Mouse (Mus musculus) lung, postnatal 36 days (tissue): ENCODE measurements around the gene E130114P18Rik.
A peak's percentile ranks its signal among the peaks of the same experiment; 100 is the strongest.

Experiments
- DNase-seq: peaks from one replicate; pipeline ENCODE4 v3.0.0; 2022; ENCODE audit warnings: mixed read lengths

E130114P18Rik gene

GRCm38 (mm10) chr4:97775494-97776265 is 2.2 kb downstream of the E130114P18Rik start:
- no peak for DNase-seq

GRCm38 (mm10) chr4:97775059-97775458 is 2.8 kb downstream of the E130114P18Rik start:
- DNase-seq: peak; percentile 85

- DNase-seq: no peak
These were observed 3.4 kb downstream of the E130114P18Rik start for GRCm38 (mm10) chr4:97774446-97774950.

DNA sequence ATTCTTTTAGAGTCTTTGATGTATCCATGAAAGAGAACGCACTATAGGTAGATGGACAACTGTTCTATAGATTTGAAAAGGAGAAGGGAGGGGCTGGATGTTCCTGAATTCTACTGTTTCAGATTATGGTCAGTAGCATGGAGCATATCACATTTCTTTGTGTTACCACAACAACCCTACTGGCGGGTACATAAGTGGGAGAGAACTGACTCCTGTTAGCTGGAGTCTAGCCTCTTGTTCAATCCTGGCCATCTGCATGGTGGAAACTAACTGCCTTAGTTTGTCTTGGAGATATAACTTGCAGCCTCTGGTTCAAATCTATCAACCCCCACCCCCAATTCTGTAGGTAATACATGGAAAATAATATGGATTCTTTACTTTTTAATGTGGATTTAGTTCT is 4.1 kb downstream of the E130114P18Rik start:
- DNase-seq: no peak

DNA sequence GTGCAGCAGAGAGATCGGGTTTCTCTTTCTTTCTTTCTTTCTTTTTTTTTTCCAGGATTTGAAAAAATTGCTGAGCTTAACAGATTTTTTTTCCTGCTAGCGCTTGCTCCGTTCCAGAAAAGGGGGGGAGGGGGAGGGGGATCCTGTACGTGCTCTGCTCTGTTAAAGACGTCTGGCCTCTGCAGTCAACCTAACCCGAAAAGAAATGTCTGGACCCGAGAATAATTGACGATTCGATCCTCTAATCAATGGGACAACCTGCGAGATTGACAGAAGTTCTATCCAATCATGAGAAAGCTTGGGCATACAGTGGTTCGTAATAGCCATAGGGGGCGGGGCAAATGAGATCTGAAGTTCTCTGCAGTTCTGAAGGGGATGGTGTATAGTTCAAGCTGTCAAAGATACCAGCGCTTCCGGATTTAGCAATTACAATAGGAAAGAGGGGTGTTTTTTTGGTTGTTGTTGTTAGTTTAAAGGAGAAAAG is 4.7 kb downstream of the E130114P18Rik start:
- peak; percentile 99 for DNase-seq

GRCm38 (mm10) chr4:97772641-97773040 is 5.2 kb downstream of the E130114P18Rik start, which contains the start of gene Nfia:
Gene Nfia (plus strand): TSS chr4:97772734.
- peak; percentile 60 for DNase-seq

GRCm38 (mm10) chr4:97772084-97772484 is 5.8 kb downstream of the E130114P18Rik start:
- DNase-seq: peak; percentile 99

DNA sequence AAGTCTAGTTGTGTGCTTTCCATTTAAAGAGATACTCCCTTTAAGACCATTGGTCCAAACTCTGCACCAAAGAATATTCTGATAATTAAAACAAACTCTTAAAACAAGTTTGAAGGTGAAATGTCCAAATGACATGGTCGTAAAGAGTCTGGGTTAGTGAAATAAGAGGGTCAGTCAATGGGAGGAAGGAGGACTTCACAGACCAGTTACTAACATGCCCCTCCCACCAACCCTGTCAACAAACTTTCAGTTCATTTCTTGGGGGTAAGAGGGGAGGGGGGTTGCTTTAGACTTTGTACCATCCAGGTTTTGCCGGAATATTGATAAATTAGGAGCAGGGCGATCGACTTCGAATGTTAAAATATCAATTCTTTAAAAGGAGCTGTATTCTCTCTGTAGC is 6.5 kb downstream of the E130114P18Rik start:
- DNase-seq: no peak

DNA sequence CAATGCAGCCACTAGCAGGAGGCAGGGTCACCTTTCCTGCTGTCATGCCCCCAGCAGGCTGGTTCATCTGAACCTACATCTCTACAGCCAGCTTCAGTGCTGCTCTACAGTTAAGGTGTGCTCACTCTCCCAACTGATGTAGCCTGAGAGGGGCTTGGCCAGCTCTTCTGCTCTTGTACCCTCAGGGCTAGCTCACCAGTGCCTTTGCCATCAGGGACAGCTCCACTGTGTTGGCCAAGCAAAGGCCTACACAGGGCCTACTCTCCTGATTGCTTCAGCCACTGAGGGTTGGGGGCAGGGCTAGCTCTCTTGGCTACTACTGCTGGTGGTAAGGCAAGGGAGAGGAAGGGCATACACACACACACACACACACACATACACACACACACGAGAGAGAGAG is 8.0 kb downstream of the E130114P18Rik start:
- DNase-seq: no peak

GRCm38 (mm10) chr4:97767516-97767915 is 10.4 kb downstream of the E130114P18Rik start:
- DNase-seq: no peak

- DNase-seq: no peak
These were observed 10.9 kb downstream of the E130114P18Rik start for GRCm38 (mm10) chr4:97767025-97767424.

DNA sequence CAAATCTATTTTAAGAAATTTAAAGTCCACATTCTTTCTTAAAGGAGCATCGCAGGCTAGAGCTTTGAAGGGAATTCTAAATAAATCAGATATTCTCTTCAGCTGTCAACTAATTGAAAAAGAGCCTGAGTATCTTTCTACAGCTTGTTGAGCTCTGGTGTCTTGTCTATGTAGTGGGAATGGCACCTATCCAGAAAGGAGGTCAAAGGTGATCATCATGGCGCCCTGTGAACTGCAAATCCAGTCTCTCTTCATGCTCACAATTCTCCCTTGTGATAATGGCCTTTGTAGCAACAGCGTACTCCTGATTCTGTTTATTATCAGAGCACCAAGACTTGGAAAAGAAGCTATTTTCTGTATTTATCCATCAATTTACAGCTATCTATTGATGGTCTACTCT is 11.8 kb downstream of the E130114P18Rik start:
- no peak for DNase-seq

DNA sequence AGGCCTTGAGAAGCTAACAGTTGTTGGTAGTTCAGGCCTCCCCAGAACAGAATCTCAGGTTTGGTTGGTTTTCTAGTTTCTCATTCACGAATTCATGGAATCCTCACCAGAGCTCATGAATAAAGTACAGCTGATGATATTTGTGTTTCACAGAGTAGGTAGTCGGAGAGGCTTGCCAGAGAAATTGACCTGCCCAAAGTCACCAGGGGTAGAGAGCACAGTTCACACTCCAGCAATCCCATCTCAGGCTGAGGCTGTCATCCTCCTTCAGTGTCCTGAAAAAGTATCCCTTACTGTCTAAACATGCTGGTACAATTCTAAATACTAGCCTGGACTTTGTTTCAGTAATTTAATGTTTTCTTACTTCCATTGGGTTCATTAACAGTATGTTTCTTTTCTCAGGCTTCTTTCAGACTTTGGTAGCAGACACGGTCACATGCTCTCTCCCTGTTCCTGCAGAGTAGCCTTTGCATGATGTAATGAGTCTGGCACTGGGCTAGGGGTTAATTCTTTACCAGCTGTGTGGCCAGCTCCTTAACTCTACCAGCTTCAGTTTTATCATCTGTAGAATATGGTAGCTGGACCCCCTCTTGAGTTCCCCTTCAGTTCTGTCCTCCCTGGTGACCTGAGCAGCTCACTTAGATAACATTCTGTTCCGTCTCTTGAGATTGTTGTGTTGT is 12.4 kb downstream of the E130114P18Rik start:
- DNase-seq: no peak

- no peak for DNase-seq
These were observed 13.3 kb downstream of the E130114P18Rik start for GRCm38 (mm10) chr4:97764616-97765015.

- no peak for DNase-seq
These were observed 19.2 kb downstream of the E130114P18Rik start for GRCm38 (mm10) chr4:97758661-97759060.

GRCm38 (mm10) chr4:97757978-97758461 is 19.9 kb downstream of the E130114P18Rik start:
- DNase-seq: peak; percentile 47

GRCm38 (mm10) chr4:97757207-97757977 is 20.5 kb downstream of the E130114P18Rik start:
- DNase-seq: peak; percentile 73

- peak; percentile 81 for DNase-seq
These were observed 23.6 kb downstream of the E130114P18Rik start for GRCm38 (mm10) chr4:97754241-97754640.

GRCm38 (mm10) chr4:97753521-97753920 is 24.4 kb downstream of the E130114P18Rik start:
- DNase-seq: no peak

DNA sequence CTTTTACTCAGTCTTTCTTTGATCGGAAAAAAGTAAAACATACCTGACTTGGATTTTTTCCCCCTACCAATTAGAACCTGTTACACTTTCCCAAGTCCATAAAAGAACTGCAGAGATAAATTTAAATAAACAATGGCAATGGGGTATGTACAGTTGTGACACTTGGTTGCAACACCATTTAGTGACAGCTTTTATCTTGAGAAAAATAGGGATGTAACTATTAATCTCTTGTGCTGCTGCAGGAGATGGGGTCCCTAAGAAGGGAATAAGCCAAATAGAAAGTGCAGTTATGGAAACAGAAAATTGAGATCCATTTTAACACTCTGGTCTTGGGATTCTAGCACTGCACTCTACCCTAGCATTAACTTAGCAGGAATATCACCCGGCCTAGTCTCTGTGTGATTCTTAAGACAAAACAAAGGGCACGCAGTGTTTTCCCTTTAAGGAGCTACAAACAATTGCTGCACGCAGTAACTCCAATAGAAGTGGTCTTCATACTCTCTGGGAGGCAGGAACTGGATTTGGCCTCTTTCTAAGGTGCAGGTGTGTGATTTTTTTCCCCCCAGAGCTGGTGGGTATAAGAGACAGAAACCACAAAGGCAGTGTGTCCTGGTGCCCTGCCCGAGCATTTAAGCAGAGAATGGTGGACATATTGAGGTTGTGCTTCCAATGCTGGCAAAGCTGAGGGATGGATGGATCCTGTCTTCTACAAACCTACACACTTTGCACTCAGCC is 25.4 kb downstream of the E130114P18Rik start:
- DNase-seq: no peak

- peak; percentile 86 for DNase-seq
These were observed 26.2 kb downstream of the E130114P18Rik start for GRCm38 (mm10) chr4:97751483-97752251.
